Mouse (Mus musculus) cerebellum, postnatal 4 days (tissue): Measurements from ENCODE around the gene Ccin.

Source experiments
- DNase-seq, 2 experiments: peaks; one replicate each; pipeline ENCODE4 v3.0.0; 2022; ENCODE audit warnings: low spot score in 2 of 2, mixed read lengths in 1 of 2

Gene Ccin

GRCm38 (mm10) chr4:44013391-44014070 lies 30.2 kb downstream of the Ccin start:
- DNase-seq = no peak

- no peak for DNase-seq
Observed at GRCm38 (mm10) chr4:44016071-44016470, 32.8 kb downstream of the Ccin start.

GRCm38 (mm10) chr4:44016791-44017190 lies 33.5 kb downstream of the Ccin start:
- DNase-seq = no peak

- no peak for DNase-seq
Observed at GRCm38 (mm10) chr4:44022323-44022722, 39.0 kb downstream of the Ccin start.

GRCm38 (mm10) chr4:44022766-44023165 lies 39.5 kb downstream of the Ccin start:
- DNase-seq = no peak

GRCm38 (mm10) chr4:44023681-44024080 lies 40.4 kb downstream of the Ccin start:
- no peak for DNase-seq

GRCm38 (mm10) chr4:44024241-44024640 lies 41.0 kb downstream of the Ccin start:
- DNase-seq = no peak

GRCm38 (mm10) chr4:44025570-44025969 lies 42.3 kb downstream of the Ccin start:
- peak in 1 of 2 experiments; percentile 12 for DNase-seq

GRCm38 (mm10) chr4:44028303-44029135 lies 45.2 kb downstream of the Ccin start:
- DNase-seq = no peak

GRCm38 (mm10) chr4:44029661-44030066 lies 46.4 kb downstream of the Ccin start:
- DNase-seq = peak in 1 of 2 experiments; percentile 31

GRCm38 (mm10) chr4:44031521-44031920 lies 48.2 kb downstream of the Ccin start:
- no peak for DNase-seq
